Mouse (Mus musculus): ENCODE measurements around the gene Gdf2.

- TF ChIP-seq POLR2A (IDR thresholded peaks at IDR 0.05; ENCODE audit: low read depth, low read length) (no peak), CTCF (IDR thresholded peaks at IDR 0.05; ENCODE audit: extremely low read depth, insufficient read depth, insufficient read length, insufficient replicate concordance) (no peak)
Observed at GRCm38 (mm10) chr14:33933778-33934317, 7.0 kb upstream of the Gdf2 start.

All from spleen, adult 2 months (tissue).